Mouse (Mus musculus) kidney, postnatal 0 days (tissue): Measurements from ENCODE around the gene Yipf3. TPM values are rescaled to one million over a fixed set of nuclear protein-coding genes. Genes with fewer than 3 reads are reported as not detected.

ENCODE experiments used
- ATAC-seq: fragments of 200-750 bp; cut with Nextera tagmentation; replicated peaks from 2 replicates; pipeline ENCODE4 v1.8.0; 2017; ENCODE audit warnings: low read depth, moderate number of reproducible peaks, moderate TSS enrichment, moderate library complexity; ENCODE audit not compliant: low FRiP score
- DNase-seq: peaks from one replicate; pipeline ENCODE4 v3.0.0-alpha.2; 2016; ENCODE audit warnings: low spot score
- H3K27ac ChIP-seq: fragments of 300-500 bp; sonication (generic); 2 replicates; pipeline ENCODE4 v1.5.1; 2014; ENCODE audit warnings: mild to moderate bottlenecking
- H3K27me3 ChIP-seq: fragments of 300-500 bp; sonication (generic); 2 replicates; pipeline ENCODE4 v1.6.1; 2014; ENCODE audit warnings: low read length, mixed read lengths; ENCODE audit not compliant: insufficient read depth
- H3K36me3 ChIP-seq: fragments of 300-500 bp; sonication (generic); 2 replicates; pipeline ENCODE4 v1.6.1; 2014; ENCODE audit warnings: low read length, mixed read lengths; ENCODE audit not compliant: insufficient read depth
- H3K4me1 ChIP-seq: fragments of 300-500 bp; sonication (generic); replicated peaks from 2 replicates; pipeline ENCODE4 v1.6.1; 2014; ENCODE audit warnings: antibody characterized with exemption, low read length, mixed read lengths; ENCODE audit not compliant: insufficient read depth
- H3K4me2 ChIP-seq: fragments of 300-500 bp; sonication (generic); 2 replicates; pipeline ENCODE4 v1.6.1; 2014; ENCODE audit warnings: mild to moderate bottlenecking, low read length, moderate library complexity, mixed read lengths
- H3K4me3 ChIP-seq: fragments of 300-500 bp; sonication (generic); replicated peaks from 2 replicates; pipeline ENCODE4 v1.5.1; 2014; ENCODE audit warnings: low read depth, low read length
- H3K9ac ChIP-seq: fragments of 300-500 bp; sonication (generic); 2 replicates; pipeline ENCODE4 v1.6.1; 2014; ENCODE audit warnings: low read depth, low read length
- H3K9me3 ChIP-seq: fragments of 300-500 bp; sonication (generic); replicated peaks from 2 replicates; pipeline ENCODE4 v1.6.1; 2016; ENCODE audit warnings: low read length, inconsistent platforms, mixed read lengths
- CTCF ChIP-seq: IDR thresholded peaks from 2 replicates; pipeline ENCODE4 v1.5.1; 2016; ENCODE audit warnings: antibody characterized with exemption, low read depth, mild to moderate bottlenecking, moderate library complexity
- WGBS: fragments of 180-500 bp; shearing (Covaris S2); extraction: QIAGEN DNeasy Blood & Tissue Kit; methylation state at CpG from one replicate; pipeline ENCODE4 v1.1.7; 2014; 5-methylcytosine and 5-hydroxymethylcytosine counted together
- polyA plus RNA-seq: library from polyadenylated mRNA; unstranded; fragments of >200 nt; fragmentation: Nextera tagmentation; extraction: Ambion mirVana; gene quantifications from 2 replicates; pipeline ENCODE4 v1.2.1, GENCODE M21; 2015

Gene Yipf3
- polyA plus RNA-seq, 1 experiment from 2014 or later, result 112 TPM

GRCm38 (mm10) chr17:46268026-46268720 lies 20.3 kb downstream of the Yipf3 start:
- no peak for TF ChIP-seq CTCF
- no peak overlapping the region for H3K4me2 ChIP-seq
- no peaks in the 10 kb centered on the region for H3K27me3 ChIP-seq
- WGBS, result 72% methylated on average over 10 of the region's 10 CpGs
- no peak for ATAC-seq
- no peaks in the 10 kb centered on the region for H3K9me3 ChIP-seq
- H3K4me1 ChIP-seq, result no peaks in the 10 kb centered on the region; the same call in 1 of the 2 replicates
- no peak overlapping the region for H3K4me3 ChIP-seq
- H3K36me3 ChIP-seq, result peaks cover 44% of the 10 kb centered on the region
- no peak overlapping the region for H3K27ac ChIP-seq
- no peak for DNase-seq
- H3K9ac ChIP-seq, result no peak overlapping the region

GRCm38 (mm10) chr17:46269771-46270534 lies 22.1 kb downstream of the Yipf3 start:
- peaks cover 28% of the 10 kb centered on the region for H3K36me3 ChIP-seq
- TF ChIP-seq CTCF, result no peak
- no peaks in the 10 kb centered on the region for H3K27me3 ChIP-seq
- no peaks in the 10 kb centered on the region; the same call in 1 of the 2 replicates for H3K4me1 ChIP-seq
- 86% methylated on average over 19 of the region's 19 CpGs for WGBS
- no peak overlapping the region for H3K27ac ChIP-seq
- H3K4me3 ChIP-seq, result no peak overlapping the region
- DNase-seq (no peak), ATAC-seq (no peak)
- no peaks in the 10 kb centered on the region for H3K9me3 ChIP-seq
- H3K9ac ChIP-seq, result no peak overlapping the region
- no peak overlapping the region for H3K4me2 ChIP-seq

- no peak for DNase-seq
- WGBS, result 90% methylated on average over 2 of the region's 2 CpGs
- peaks cover 25% of the 10 kb centered on the region for H3K36me3 ChIP-seq
Observed at GRCm38 (mm10) chr17:46272058-46272457, 24.2 kb downstream of the Yipf3 start.

GRCm38 (mm10) chr17:46272675-46273074 lies 24.8 kb downstream of the Yipf3 start:
- ATAC-seq, result no peak

More at GRCm38 (mm10) chr17:46272058-46272457, 24.2 kb downstream of the Yipf3 start:
- no peaks in the 10 kb centered on the region for H3K27me3 ChIP-seq
- no peak overlapping the region for H3K27ac ChIP-seq
- no peak overlapping the region for H3K4me3 ChIP-seq
- H3K9me3 ChIP-seq, result no peaks in the 10 kb centered on the region
- no peak for TF ChIP-seq CTCF
- H3K4me2 ChIP-seq, result no peak overlapping the region
- no peak overlapping the region for H3K9ac ChIP-seq
- no peaks in the 10 kb centered on the region for H3K4me1 ChIP-seq
- no peak for ATAC-seq

GRCm38 (mm10) chr17:46273803-46274236 lies 25.9 kb downstream of the Yipf3 start:
- no peak for TF ChIP-seq CTCF
- DNase-seq, result no peak
- 68% methylated on average over 1 of the region's 1 CpGs for WGBS
- ATAC-seq, result no peak
- H3K36me3 ChIP-seq, result peaks cover 25% of the 10 kb centered on the region
- H3K9ac ChIP-seq, result no peak overlapping the region
- no peak overlapping the region for H3K4me3 ChIP-seq
- H3K4me2 ChIP-seq, result no peak overlapping the region
- no peaks in the 10 kb centered on the region for H3K4me1 ChIP-seq
- H3K9me3 ChIP-seq, result no peaks in the 10 kb centered on the region
- no peaks in the 10 kb centered on the region for H3K27me3 ChIP-seq
- H3K27ac ChIP-seq, result no peak overlapping the region

More at GRCm38 (mm10) chr17:46272675-46273074, 24.8 kb downstream of the Yipf3 start:
- Histone ChIP-seq H3K36me3 (peaks cover 25% of the 10 kb centered on the region), H3K4me1 (no peaks in the 10 kb centered on the region), H3K4me3 (no peak overlapping the region), H3K27ac (no peak overlapping the region), H3K9ac (no peak overlapping the region), H3K27me3 (no peaks in the 10 kb centered on the region), H3K9me3 (no peaks in the 10 kb centered on the region), H3K4me2 (no peak overlapping the region)
- no peak for DNase-seq
- 78% methylated on average over 5 of the region's 5 CpGs for WGBS
- no peak for TF ChIP-seq CTCF

- no peaks in the 10 kb centered on the region for H3K4me1 ChIP-seq
- H3K4me3 ChIP-seq, result no peak overlapping the region
- no peak for TF ChIP-seq CTCF
- no peak overlapping the region for H3K4me2 ChIP-seq
- H3K9ac ChIP-seq, result no peak overlapping the region
- WGBS, result 51% methylated on average over 6 of the region's 6 CpGs
- H3K36me3 ChIP-seq, result peaks cover 19% of the 10 kb centered on the region
- H3K27me3 ChIP-seq, result no peaks in the 10 kb centered on the region
- ATAC-seq (no peak), DNase-seq (no peak)
- no peak overlapping the region for H3K27ac ChIP-seq
- H3K9me3 ChIP-seq, result no peaks in the 10 kb centered on the region
Observed at GRCm38 (mm10) chr17:46274465-46274864, 26.6 kb downstream of the Yipf3 start.
